ENCODE assay signal across 27 mouse cellular contexts in genomic region chr2:172857048-172857447, GRCm38 (mm10).
DNase-seq lines count a peak whose midpoint lies in the region; ATAC-seq and TF ChIP-seq lines count a peak whose summit lies in the region.
"Had no signal": no experiment of that assay in that cellular context is flagged by ENCODE, and none has a peak within 500 bp of the region (broad histone marks: within the 10 kb centered on the region; RNA-seq: fewer than 3 reads in every experiment).

No protein-coding gene starts in this region.

- TF ChIP-seq EP300 in stomach, postnatal 0 days (optimal IDR thresholded peaks at IDR 0.05), result no peak

- no peak overlapping the region for H3K4me3 ChIP-seq in stomach, embryonic 16.5 days (replicated peaks; ENCODE audit: low read length)
- H3K4me3 ChIP-seq in stomach, postnatal 0 days (ENCODE audit: low read depth, low read length), result no peak overlapping the region
- no peak overlapping the region for H3K4me3 ChIP-seq in intestine, embryonic 14.5 days (ENCODE audit: low read depth, low read length)
- H3K4me3 ChIP-seq in midbrain, embryonic 14.5 days (replicated peaks; ENCODE audit: low read depth, low read length), result no peak overlapping the region
- H3K4me3 ChIP-seq: embryonic facial prominence, embryonic 12.5 days; erythroblast, embryonic 14.5 days; forebrain, embryonic 12.5 days; liver, embryonic 12.5 days; midbrain, embryonic 12.5 days; neural tube, embryonic 13.5 days had no signal

- H3K27ac ChIP-seq in stomach, embryonic 16.5 days (ENCODE audit: low read length), result no peak overlapping the region
- no peak overlapping the region for H3K27ac ChIP-seq in stomach, postnatal 0 days (replicated peaks)
- H3K27ac ChIP-seq in intestine, embryonic 14.5 days (ENCODE audit: low read depth), result no peak overlapping the region
- H3K27ac ChIP-seq in midbrain, embryonic 14.5 days (replicated peaks; ENCODE audit: low read depth, low read length), result no peak overlapping the region
- H3K27ac ChIP-seq: embryonic facial prominence, embryonic 12.5 days; forebrain, embryonic 12.5 days; liver, embryonic 12.5 days; midbrain, embryonic 12.5 days; neural tube, embryonic 13.5 days had no signal

- DNase-seq in stomach, postnatal 0 days (ENCODE audit: low spot score), result no peak
- peak; percentile 87 for DNase-seq in R1 (ENCODE audit: low read depth, low spot score)
- DNase-seq in intestine, embryonic 14.5 days (ENCODE audit: low spot score), result no peak
- DNase-seq in yolk sac, embryonic 10.5 days (ENCODE audit: low spot score), result peak; percentile 14
- no peak for DNase-seq in retina, embryonic 14.5 days (ENCODE audit: low spot score)
- DNase-seq in midbrain, embryonic 14.5 days, result no peak
- DNase-seq: adrenal gland, adult 8-10 months; B cell, adult 2 months; cerebellum, adult 9-10 months; cerebellum, postnatal 36 days; gastrocnemius, postnatal 14 days; kidney, adult 18-20 months; kidney, postnatal 4 days; layer of hippocampus, adult 9-11 months; liver, postnatal 0 days; lung, postnatal 36 days had no signal

- no peaks in the 10 kb centered on the region for H3K9me3 ChIP-seq in stomach, embryonic 16.5 days (replicated peaks; ENCODE audit: control insufficient read depth, low read length)
- no peaks in the 10 kb centered on the region for H3K9me3 ChIP-seq in stomach, postnatal 0 days (ENCODE audit: control insufficient read depth, low read length)
- no peaks in the 10 kb centered on the region for H3K9me3 ChIP-seq in intestine, embryonic 14.5 days (ENCODE audit: control insufficient read depth, low read length)
- no peaks in the 10 kb centered on the region for H3K9me3 ChIP-seq in midbrain, embryonic 14.5 days (ENCODE audit: control insufficient read depth, low read length)
- H3K9me3 ChIP-seq: embryonic facial prominence, embryonic 12.5 days; forebrain, embryonic 12.5 days; liver, embryonic 12.5 days; midbrain, embryonic 12.5 days; neural tube, embryonic 13.5 days had no signal

- no peak for TF ChIP-seq CTCF in stomach, postnatal 0 days (IDR thresholded peaks at IDR 0.05; ENCODE audit: low read depth)

- H3K27me3 ChIP-seq in stomach, embryonic 16.5 days (ENCODE audit: control insufficient read depth, insufficient read depth, low read length), result no peaks in the 10 kb centered on the region
- no peaks in the 10 kb centered on the region for H3K27me3 ChIP-seq in stomach, postnatal 0 days (ENCODE audit: control insufficient read depth, insufficient read depth, low read length)
- H3K27me3 ChIP-seq in intestine, embryonic 14.5 days (replicated peaks; ENCODE audit: control insufficient read depth, insufficient read depth, low read length), result no peaks in the 10 kb centered on the region
- no peaks in the 10 kb centered on the region for H3K27me3 ChIP-seq in midbrain, embryonic 14.5 days (ENCODE audit: control insufficient read depth, insufficient read depth, low read length)
- H3K27me3 ChIP-seq: embryonic facial prominence, embryonic 12.5 days; neural tube, embryonic 13.5 days had no signal

- H3K4me1 ChIP-seq in stomach, embryonic 16.5 days (ENCODE audit: control insufficient read depth, insufficient read depth, low read length), result peaks cover 14% of the 10 kb centered on the region; the same call in 1 of the 2 replicates
- H3K4me1 ChIP-seq in stomach, postnatal 0 days (replicated peaks; ENCODE audit: control insufficient read depth, insufficient read depth), result no peaks in the 10 kb centered on the region
- 0 out of 2 replicates have a peak, but pooled peaks cover 3% of the 10 kb centered on the region for H3K4me1 ChIP-seq in intestine, embryonic 14.5 days (replicated peaks; ENCODE audit: control insufficient read depth, insufficient read depth, low read length)
- no peaks in the 10 kb centered on the region for H3K4me1 ChIP-seq in midbrain, embryonic 14.5 days (ENCODE audit: control insufficient read depth, insufficient read depth, low read length)
- H3K4me1 ChIP-seq: liver, embryonic 12.5 days; midbrain, embryonic 12.5 days had no signal

- no peak overlapping the region for H3K9ac ChIP-seq in stomach, embryonic 16.5 days (ENCODE audit: low read length)
- no peak overlapping the region for H3K9ac ChIP-seq in stomach, postnatal 0 days (ENCODE audit: low read length)
- H3K9ac ChIP-seq in intestine, embryonic 14.5 days (ENCODE audit: low read length), result no peak overlapping the region
- no peak overlapping the region for H3K9ac ChIP-seq in midbrain, embryonic 14.5 days (replicated peaks; ENCODE audit: low read length)
- H3K9ac ChIP-seq: embryonic facial prominence, embryonic 12.5 days; forebrain, embryonic 12.5 days; liver, embryonic 12.5 days; liver, postnatal 0 days; midbrain, embryonic 12.5 days; neural tube, embryonic 13.5 days had no signal

- 59% methylated on average over 10 of the region's 10 CpGs for WGBS in stomach, embryonic 16.5 days
- WGBS in stomach, postnatal 0 days, result 52% methylated on average over 10 of the region's 10 CpGs
- WGBS in intestine, embryonic 14.5 days, result 52% methylated on average over 10 of the region's 10 CpGs
- 75% methylated on average over 10 of the region's 10 CpGs for WGBS in midbrain, embryonic 14.5 days

- H3K4me2 ChIP-seq in stomach, embryonic 16.5 days (ENCODE audit: low read depth, low read length), result no peak overlapping the region
- H3K4me2 ChIP-seq in stomach, postnatal 0 days (replicated peaks; ENCODE audit: low read depth), result no peak overlapping the region
- H3K4me2 ChIP-seq in intestine, embryonic 14.5 days (ENCODE audit: low read length), result no peak overlapping the region
- H3K4me2 ChIP-seq in midbrain, embryonic 14.5 days (ENCODE audit: low read length), result no peak overlapping the region
- H3K4me2 ChIP-seq: embryonic facial prominence, embryonic 12.5 days; forebrain, embryonic 12.5 days; heart, embryonic 11.5 days; liver, embryonic 12.5 days; midbrain, embryonic 12.5 days; neural tube, embryonic 13.5 days had no signal

- H3K36me3 ChIP-seq in stomach, embryonic 16.5 days (ENCODE audit: control insufficient read depth, insufficient read depth, low read length), result no peaks in the 10 kb centered on the region
- no peaks in the 10 kb centered on the region for H3K36me3 ChIP-seq in stomach, postnatal 0 days (ENCODE audit: control insufficient read depth, insufficient read depth, low read length)
- H3K36me3 ChIP-seq in intestine, embryonic 14.5 days (ENCODE audit: control insufficient read depth, insufficient read depth, low read length), result no peaks in the 10 kb centered on the region
- no peaks in the 10 kb centered on the region for H3K36me3 ChIP-seq in midbrain, embryonic 14.5 days (ENCODE audit: control insufficient read depth, insufficient read depth, low read length)
- H3K36me3 ChIP-seq: embryonic facial prominence, embryonic 12.5 days; forebrain, embryonic 12.5 days; liver, embryonic 12.5 days; midbrain, embryonic 12.5 days; neural tube, embryonic 13.5 days had no signal

- ATAC-seq in stomach, embryonic 16.5 days (ENCODE audit: insufficient read depth, low FRiP score), result peak; percentile 15; the same call in 1 of the 2 replicates
- no peak for ATAC-seq in stomach, postnatal 0 days (ENCODE audit: low FRiP score, low TSS enrichment)
- ATAC-seq in intestine, embryonic 14.5 days (replicated peaks; ENCODE audit: low FRiP score, low TSS enrichment, low read depth), result peak; percentile 42; the same call in 1 of the 2 replicates
- no peak for ATAC-seq in megakaryocyte-erythroid progenitor cell, adult 5-6 weeks (replicated peaks; ENCODE audit: low FRiP score, low TSS enrichment, poor library complexity, severe bottlenecking)
- ATAC-seq in midbrain, embryonic 14.5 days (ENCODE audit: low FRiP score, low TSS enrichment), result no peak
- ATAC-seq: activated CD4-positive, CD25-positive, alpha-beta regulatory T cell, adult 4 months; hindbrain, embryonic 16.5 days; liver, embryonic 12.5 days; liver, postnatal 0 days had no signal

Comparison
In these comparisons a context has a peak if more than half of its experiments do, and no peak if none do; other contexts are left out.
1. ATAC-seq: peak in stomach, embryonic 16.5 days (single experiment) and intestine, embryonic 14.5 days (single experiment); none in stomach, postnatal 0 days (single experiment), megakaryocyte-erythroid progenitor cell, adult 5-6 weeks (single experiment) and midbrain, embryonic 14.5 days (single experiment).
2. DNase-seq: peak in R1 (single experiment) and yolk sac, embryonic 10.5 days (single experiment); none in stomach, postnatal 0 days (single experiment), intestine, embryonic 14.5 days (single experiment), retina, embryonic 14.5 days (single experiment) and midbrain, embryonic 14.5 days (single experiment).